Mouse (Mus musculus) G1E (cell line): ENCODE results near the gene Rab10.

ENCODE experiments used
- CTCF ChIP-seq: IDR thresholded peaks from 2 replicates; pipeline ENCODE4 v1.5.1; 2012; ENCODE audit warnings: low read depth, low read length, inconsistent platforms, mixed read lengths
- GATA1 ChIP-seq: IDR thresholded peaks from 2 replicates; pipeline ENCODE4 v1.6.1; 2012; ENCODE audit warnings: borderline replicate concordance, low read length, inconsistent platforms, mixed read lengths

GRCm38 (mm10) chr12:3319377-3319776 lies 9.6 kb upstream of the Rab10 start:
- TF ChIP-seq CTCF (no peak), GATA1 (no peak)
